Mouse (Mus musculus): ENCODE measurements at regions not wholly inside any gene's neighbourhood (a gene's known extent, or its start where the extent isn't known, plus 50 kb on each side); places are given as distances from the start of the nearest gene placed in this dataset.

GRCm38 (mm10) chr6:143768115-143768514 lies 601.1 kb downstream of the Etnk1 start:
- intact Hi-C loops (cut with DNase I) = no loop called here
- DNase-seq (ENCODE audit: extremely low spot score in 1 of 2, low spot score in 2 of 2) = no peak
